Mouse (Mus musculus) embryonic fibroblast, embryonic 13.5 days (primary cell): ENCODE measurements around the gene Aldh9a1.

Source experiments
- CTCF ChIP-seq: IDR thresholded peaks from 2 replicates; pipeline ENCODE4 v1.5.1; 2011; ENCODE audit warnings: mild to moderate bottlenecking, control low read depth, low read length, moderate library complexity, borderline replicate concordance; ENCODE audit not compliant: insufficient read depth
- POLR2A ChIP-seq: IDR thresholded peaks from 2 replicates; pipeline ENCODE4 v1.6.1; 2011; ENCODE audit warnings: low read depth, mild to moderate bottlenecking, control low read depth, low read length, moderate library complexity

DNA sequence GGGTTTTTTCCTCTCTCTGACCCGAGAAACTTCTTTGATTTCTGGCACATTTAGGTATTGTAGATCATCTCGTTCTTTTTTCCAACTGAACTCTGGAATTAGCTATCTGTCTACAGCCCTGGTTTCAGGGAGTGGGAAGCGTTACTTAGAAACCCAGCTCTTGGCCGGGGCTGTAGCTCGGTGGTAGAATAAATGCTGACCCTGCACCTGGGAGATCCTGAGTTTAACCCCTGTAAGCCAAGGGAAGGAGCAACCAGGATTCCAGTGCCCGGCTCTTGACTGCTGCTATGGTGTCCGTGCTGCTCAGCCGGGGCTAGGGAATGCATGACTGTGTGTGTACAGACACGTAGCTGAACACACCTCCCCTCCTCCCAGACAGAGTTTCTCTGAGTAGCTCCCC, 8.9 kb downstream of the Aldh9a1 start:
- no peak for TF ChIP-seq CTCF
- TF ChIP-seq POLR2A, result no peak
